Mouse (Mus musculus) skeletal muscle tissue, adult 2 months (tissue): ENCODE measurements around the gene Stx4a.
A peak's percentile ranks its signal among the peaks of the same experiment; 100 is the strongest.
"Not testable (repeated sequence)": the region's sequence is repeated elsewhere in the genome, so short reads cannot be mapped to it uniquely, and the experiment has no call there.

Experiments used
- DNase-seq: peaks from one replicate; pipeline ENCODE4 v3.0.0-alpha.2; 2012; ENCODE audit warnings: low read depth, low spot score

Stx4a gene

DNA sequence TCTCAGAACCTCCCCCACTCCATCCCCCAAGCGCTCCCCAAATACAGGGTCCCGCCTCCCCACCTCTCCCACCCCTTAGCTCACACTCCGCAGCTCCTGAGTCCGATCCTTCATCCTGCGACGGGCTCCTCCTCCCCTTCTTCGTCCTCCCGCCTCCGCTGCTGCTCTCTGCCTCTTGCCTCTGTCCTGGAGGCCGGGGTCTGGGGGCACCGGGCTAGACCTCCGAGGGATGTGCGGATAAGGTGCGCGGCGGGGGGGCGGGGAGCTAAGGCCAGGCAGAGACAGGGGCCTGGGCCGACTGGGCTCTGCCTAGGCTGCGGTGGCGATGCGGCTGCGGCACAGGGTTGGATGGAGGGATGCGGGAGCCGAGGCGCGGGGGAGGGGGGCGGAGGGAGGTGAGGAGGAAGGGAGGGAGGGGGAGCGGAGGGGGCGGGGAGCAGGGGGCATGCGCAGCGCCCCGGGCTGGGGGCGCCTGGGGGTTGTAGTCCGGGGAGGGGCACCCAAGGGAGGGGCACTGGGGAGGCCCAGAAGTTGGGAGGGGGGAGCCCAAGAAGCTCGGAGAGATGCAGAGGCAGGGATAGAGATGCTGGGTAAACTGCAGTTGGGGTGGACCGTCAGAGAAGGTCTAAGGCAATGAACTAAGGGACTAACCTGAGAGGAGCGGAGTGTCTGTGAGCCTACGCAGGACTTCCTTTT is at the start of gene Stx4a, which contains the start of gene Stx1b:
Gene Stx4a (plus strand): TSS at position 119 of the 696 bp plus-strand sequence.
Gene Stx1b (minus strand): TSS at position 374 of the 696 bp plus-strand sequence.
- no peak for DNase-seq

DNA sequence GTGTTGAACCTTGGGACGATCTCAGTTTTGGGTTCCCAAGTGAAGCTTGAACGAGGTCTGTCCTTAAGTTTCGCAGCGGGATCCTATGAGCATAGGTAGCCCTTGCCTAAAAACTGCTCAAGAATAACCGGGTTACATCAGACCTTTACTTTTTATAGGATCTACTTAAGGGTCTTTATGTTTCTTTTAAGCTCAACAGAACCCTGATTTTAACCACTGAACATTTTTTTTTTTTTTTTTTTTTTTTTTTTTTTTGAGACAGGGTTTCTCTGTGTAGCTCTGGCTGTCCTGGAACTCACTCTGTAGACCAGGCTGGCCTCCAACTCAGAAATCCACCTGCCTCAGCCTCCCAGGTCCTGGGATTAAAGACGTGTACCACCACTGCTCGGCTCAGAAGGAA is 48.3 kb upstream of the Stx4a start:
- not testable (repeated sequence) for DNase-seq

DNA sequence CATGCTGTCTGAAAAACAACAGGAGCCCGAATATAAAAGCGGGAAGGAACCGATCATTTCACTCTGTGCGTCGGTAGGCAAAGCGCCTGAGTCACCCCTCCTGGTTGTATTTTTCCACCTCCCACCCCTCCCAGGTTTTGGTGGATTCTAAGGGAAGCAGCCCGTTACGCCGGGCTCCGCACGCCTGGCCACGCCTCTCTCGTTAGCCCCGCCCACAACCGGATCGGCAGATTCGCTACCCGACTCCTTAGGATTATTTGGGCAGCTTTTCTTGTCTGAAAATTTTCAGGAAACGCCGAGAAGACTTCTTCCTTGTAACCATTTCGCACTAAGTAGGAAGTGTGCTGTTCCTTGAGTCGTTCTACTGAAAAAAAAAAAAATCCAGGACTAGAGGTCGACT is 47.7 kb upstream of the Stx4a start, which contains the start of gene Setd1a:
Gene Setd1a (plus strand): TSS at position 245 of the 400 bp plus-strand sequence.
- DNase-seq, result peak; percentile 76

DNA sequence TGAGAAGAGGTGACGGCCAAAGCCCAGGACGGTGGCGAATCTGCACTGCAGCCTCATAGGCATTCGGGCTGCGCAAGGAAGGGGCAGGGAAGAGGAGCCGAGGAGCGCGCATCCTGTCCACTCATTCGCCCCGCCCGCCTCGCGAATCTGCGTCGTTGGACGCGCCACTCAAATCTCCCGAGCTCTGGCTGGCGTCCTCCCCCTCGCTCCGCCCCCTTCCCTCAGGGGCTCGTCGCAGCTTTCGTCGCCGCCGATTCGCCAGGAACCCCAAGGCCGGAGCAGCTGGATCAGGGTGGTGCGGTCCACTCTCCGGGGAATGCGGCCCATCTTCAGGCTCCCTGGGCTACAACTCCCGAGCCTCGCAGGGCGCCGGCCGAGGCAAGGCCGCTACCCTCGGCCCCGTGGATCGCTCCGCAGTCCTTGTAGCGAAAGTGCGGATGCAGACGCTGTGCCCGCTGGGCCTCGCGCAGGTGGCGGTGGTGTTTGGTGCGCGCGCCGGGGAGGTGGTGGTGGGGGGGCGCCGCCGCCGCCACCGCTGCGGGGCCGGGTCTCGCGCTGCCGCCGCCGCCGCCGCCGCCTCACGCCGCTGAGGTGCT is 47.1 kb upstream of the Stx4a start:
- peak; percentile 96 for DNase-seq

DNA sequence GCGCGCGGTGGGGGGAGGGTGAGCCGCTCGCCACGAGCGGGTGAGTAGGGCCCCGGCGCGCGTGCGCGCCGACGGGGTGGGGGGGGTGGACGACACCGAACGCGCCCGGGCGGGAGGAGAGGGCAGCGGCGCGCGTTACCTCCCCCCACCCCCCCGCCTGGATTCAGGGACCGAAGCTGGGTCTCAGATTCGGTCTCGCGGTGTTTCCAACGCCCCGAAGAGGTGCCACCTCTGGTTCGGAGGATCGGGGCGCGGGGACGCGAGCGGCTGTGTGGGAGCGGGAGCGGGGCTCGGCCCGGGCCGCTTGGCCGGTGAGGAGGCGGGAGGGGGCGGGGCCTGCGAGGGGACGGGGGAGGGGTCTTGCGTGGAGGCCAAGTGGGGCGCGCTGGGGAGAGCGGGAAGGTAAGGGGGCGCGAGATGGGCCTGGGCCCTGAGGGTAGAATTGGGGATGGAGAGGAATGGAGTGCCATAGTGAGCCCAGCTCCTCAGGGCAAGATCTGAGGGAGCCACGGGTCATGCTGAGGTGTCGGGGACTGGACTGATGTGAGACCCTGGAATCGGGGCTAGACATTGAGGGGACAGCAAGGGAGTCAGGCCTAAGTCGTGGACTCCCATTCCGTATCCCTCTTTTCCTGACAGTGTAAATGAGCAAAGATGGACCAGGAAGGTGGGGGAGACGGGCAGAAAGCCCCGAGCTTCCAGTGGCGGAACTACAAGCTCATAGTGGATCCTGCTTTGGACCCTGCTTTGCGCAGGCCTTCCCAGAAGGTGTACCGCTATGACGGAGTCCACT is 46.4 kb upstream of the Stx4a start:
- peak; percentile 56 for DNase-seq

DNA sequence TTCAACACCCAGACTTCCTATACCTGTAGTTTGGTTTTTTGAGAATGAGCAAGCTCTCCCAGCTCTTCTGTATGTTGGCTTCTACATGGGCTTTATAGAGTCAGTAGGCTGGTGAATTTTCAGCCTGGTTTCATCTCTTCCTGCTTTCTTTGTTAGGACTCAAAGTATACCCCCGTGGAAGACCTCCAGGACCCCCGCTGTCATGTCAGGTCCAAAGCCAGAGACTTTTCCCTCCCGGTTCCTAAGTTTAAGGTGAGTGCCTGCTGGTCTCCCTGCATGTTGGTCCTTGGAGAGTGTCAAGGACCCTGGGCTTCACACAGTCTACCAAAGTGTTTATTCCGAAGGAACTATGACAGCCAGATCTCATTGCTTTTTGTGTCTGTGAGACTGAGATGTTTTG is 45.7 kb upstream of the Stx4a start:
- DNase-seq, result no peak

DNA sequence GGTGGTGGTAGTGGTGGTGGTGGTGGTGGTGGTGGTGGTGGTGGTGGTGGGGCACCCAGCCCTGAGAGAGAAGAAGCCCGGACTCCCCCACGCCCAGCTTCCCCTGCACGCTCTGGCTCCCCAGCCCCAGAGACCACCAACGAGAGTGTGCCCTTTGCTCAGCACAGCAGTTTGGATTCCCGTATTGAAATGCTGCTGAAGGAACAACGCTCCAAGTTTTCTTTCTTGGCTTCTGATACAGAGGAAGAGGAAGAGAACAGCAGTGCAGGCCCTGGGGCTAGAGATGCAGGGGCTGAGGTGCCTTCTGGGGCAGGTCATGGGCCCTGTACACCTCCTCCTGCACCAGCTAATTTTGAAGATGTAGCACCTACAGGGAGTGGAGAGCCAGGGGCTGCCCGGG is 38.8 kb upstream of the Stx4a start, which contains the start of gene Gm49388:
Gene Gm49388 (plus strand): TSS at position 301 of the 400 bp plus-strand sequence.
- no peak for DNase-seq

DNA sequence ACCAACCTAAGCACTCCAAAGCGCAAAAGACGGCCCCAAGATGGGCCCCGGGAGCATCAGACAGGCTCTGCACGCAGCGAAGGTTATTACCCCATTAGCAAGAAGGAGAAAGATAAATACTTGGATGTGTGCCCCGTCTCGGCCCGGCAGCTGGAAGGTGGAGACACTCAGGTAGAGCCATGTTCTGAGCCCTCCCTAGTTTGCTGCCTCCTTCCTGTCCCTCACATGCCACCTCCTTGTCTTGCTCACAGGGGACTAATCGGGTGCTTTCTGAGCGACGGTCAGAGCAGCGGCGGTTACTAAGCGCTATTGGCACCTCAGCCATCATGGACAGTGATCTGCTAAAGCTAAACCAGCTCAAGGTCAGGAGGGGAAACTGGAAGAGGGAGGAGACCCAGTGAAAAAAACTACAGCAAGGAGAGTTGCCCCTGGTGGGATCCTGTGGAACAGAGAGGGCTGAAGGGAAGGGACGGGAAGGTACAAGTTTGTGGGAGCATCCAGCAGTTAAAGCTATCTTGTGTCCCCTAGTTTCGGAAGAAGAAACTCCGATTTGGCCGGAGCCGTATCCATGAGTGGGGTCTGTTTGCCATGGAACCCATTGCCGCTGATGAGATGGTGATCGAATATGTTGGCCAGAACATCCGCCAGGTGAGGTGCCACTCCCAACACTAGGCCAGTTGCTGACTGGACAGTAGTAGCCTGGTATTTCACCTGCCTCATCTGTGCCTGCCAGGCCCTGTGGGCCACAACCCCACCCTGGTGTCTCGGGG is 26.8 kb upstream of the Stx4a start:
- no peak for DNase-seq

DNA sequence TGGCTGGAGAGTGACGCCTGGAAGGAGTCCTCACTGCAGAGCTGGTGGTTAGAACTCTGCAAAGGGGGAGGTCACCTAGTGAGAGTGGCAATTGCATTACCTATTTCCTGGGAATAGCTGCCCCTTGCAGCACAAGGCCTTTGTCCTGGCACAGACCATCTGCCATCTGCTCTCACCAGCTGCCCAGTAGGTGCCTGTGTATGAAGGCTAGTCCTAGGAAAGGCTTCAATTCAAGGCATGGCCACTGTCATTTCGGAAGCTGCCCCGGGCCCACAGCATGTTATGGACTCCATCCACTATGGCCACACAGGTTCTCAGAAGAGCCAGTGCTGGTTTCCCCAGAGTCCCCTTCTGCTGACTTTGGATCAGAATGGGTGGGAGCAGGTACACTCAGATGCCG is 25.5 kb upstream of the Stx4a start:
- DNase-seq, result no peak

DNA sequence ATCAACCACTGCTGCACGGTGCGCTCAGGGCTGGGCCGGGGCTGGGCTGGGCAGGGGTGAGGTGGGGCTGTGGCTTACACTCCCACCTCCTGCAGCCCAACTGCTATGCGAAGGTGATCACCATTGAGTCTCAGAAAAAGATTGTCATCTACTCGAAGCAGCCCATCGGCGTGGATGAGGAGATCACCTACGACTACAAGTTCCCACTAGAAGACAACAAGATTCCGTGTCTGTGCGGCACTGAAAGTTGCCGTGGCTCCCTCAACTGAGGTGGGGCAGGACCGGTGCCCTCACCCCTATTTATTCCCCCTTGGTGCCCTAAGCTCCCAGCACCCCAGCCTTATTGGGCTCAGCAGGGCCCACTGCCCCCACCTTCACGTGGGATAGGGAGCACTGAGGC is 24.9 kb upstream of the Stx4a start:
- no peak for DNase-seq

DNA sequence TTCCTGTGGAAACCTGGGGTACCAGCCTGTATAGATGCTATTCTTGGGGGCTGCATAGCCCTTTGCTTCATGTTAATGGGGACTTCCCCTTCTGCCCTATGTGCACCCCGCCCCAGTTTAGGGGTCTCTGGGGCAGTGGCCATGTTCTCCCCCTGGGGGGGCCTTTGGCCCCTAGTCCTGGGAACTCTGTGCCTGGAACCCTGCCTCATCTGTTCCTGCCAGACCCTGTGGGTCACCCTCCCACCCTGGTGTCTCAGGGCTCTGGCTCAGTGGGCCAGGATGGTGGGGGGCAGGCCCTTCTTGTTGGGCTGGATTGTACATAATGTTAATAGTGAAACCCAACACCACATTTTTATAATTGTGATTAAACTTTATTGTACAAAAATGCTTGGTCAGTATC is 24.4 kb upstream of the Stx4a start:
- DNase-seq, result no peak

DNA sequence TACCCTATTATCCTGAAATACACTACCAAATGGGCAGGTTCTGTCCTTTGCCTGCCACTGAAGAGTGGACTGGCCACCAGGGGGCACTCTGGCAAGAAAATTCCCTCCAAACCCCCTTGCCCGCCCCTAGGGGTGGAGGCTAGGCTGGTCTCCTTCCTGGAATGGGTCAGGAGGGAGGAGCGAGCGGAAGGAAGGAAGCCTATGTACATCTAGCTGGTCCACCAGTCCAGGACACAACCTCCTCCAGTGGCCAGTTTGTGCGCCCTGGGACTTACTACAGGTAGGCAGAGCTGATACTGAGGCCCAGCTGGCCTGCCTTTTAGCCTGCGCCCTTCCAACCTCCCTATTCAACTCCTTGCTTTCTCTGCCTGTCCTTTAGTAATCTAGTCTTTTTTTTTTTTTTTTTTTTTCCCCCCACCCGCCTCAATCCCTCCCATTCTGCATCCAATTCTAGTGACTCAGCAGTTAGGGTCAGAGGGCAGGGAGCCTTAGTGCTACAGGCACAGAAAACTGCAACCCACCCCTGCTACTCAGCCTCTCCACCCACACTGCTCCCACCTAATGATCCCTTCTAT is 23.6 kb upstream of the Stx4a start, which contains the start of gene Hsd3b7:
Gene Hsd3b7 (plus strand): TSS at position 170 of the 575 bp plus-strand sequence.
- DNase-seq, result peak; percentile 90

DNA sequence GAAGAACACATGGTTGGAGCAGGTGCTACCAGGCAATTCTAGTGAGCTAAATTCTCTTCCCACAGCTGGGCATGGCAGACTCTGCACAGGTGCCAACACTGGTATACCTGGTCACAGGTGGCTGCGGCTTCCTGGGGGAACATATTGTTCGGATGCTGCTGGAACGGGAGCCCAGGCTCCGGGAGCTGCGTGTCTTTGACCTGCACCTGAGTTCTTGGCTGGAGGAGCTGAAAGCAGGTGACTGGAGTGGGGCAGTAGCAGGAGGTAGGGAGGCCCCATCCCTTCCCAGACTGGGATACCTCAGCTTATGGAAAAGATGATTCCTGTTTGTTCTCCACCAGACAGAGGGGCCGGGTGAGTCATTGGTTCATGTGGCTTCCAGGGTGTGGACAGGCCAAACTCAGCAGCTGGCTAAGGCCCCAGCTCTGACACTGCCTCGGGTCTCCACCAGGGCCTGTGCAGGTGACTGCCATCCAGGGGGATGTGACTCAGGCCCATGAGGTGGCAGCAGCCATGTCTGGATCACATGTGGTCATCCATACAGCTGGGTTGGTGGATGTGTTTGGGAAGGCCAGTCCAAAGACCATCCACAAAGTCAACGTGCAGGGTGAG is 23.0 kb upstream of the Stx4a start:
- DNase-seq, result peak; percentile 43

DNA sequence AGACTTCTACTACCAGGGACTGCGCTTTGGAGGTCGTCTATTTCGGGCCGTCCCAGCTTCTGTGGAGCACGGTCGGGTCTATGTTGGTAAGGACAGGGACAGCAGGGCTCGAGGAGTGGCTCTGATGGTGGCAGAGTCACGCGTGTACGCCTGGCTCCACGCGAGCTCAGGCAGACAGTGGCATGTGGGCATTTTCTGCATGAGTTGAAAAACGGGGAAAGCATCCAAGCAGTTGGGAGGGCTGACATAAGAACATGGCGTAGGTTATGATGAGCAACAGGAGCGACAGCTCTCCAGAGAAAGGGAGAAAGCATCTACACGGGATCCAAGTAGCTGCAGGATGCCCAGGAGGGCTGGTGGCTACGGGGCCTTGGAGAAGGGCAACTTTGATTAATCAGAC is 21.8 kb upstream of the Stx4a start:
- no peak for DNase-seq

DNA sequence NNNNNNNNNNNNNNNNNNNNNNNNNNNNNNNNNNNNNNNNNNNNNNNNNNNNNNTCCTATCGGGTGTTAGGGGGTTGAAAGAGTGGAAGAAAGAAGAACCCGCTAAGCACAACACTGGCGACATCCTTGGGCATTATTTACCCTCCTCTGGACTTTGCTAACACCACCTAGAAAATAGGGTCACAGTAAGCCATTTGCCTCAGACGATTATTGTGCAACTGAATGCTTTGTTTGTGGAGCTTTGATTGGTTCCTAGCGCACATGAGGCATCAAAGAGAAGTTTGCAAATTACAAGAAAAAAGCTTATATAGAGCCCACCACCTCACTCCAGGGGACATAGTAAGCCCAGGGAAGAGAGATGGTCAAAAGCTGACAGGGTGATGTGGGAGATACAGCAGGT is 15.3 kb upstream of the Stx4a start:
- DNase-seq, result no peak

DNA sequence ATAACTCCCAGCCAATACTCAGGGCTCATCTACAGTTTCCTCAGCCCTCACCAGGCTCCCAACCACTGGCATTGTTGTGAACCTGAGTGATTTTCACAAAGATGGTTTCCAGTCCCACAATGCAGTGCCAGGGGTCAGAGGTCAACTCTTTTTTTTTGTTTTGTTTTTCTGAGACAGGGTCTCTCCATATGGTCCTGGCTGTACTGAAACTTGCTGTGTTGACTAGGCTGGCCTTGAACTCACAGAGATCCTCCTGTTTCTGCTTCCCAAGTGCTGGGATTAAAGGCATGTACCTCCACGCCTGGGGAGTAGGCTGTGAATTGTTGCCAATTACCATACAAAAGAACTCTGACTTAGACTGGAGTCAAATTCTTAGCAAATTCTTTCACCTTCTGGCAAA is 14.2 kb upstream of the Stx4a start:
- DNase-seq, result no peak

DNA sequence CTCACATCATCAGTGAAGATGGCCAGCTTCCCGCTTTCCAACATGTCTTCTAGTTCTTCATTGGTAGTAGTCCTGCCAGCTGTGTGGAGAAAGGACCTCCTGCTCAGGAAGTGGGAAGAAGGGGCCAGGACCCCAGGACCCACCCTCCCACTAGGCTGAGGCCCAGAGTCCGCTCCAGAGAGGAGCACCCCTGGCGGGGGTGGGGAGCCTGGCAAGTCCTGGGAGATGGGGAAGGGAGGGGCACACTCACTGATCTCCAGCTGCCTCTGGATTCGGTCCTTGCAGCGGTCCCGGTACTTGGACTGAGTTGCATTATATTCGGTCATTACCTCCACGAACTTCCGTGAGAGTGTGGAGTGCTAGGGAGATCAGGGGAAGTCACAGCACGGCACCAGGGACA is 13.4 kb upstream of the Stx4a start:
- DNase-seq, result no peak

DNA sequence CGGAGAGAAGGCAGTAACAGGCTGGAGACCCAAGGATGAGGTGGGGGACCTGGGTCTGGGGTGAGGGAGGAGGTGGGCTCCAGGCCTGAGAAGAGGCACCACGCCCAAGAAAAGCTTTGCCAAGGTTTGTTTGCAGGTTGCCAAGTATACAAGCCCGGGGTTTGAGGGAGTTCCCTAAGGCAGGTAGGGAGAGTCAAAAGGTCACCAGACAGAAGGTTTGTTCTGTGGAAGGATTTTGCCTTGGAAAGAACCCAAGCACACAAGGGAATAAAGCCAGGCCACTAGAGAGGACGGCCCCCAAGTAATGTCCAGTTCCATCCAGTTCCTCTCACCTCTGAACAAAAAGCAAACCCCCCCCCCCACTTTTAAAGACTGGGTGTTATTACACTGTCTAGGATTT is 12.9 kb upstream of the Stx4a start:
- DNase-seq, result no peak

DNA sequence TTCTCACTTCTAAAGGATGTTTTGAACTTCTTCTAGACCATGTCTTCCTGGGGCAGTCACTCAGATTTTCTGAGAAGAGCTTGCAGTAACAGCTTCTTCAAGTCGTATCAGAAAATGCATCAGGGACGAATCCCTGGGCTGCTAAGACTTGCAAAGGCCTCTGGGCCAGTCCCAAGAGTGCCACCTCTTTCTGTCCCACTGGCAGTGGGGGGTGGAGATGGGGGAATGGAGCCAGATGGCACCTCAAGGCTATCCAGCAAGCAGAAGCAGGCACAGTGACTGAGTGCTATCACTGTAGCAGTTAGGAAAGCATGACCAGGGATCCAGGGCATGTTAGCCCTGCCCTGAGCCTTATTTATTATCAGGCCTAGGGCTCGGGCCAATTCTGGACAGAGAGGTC is 11.8 kb upstream of the Stx4a start:
- no peak for DNase-seq

DNA sequence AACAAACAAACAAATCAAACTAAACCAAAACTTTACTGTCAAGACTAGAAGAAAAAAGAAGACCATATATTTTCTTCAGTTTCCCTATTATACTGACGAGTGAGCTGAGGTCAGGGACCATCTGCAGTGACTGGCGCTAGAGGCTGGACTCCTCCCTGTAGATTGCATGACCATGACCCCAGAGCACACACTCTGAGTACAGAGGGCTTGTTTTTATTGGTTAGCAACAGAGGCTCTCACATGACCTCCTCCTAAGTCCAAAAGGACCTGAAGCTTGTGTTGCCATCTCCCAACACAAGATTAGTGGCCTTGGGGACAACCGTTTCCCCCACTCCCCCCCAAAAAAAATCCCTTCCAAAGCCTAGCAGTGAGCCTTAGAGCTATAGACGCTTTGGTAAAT is 10.3 kb upstream of the Stx4a start:
- peak; percentile 73 for DNase-seq
